Mouse (Mus musculus) kidney, adult 2 months (tissue): ENCODE data around the gene Irf2bpl.

ENCODE experiments used
- CTCF ChIP-seq: fragments of 200-500 bp; conservative IDR thresholded peaks from 2 replicates; pipeline ENCODE4 v1.5.1; 2011; ENCODE audit warnings: low read depth, mild to moderate bottlenecking, control low read depth, low read length, moderate library complexity, mixed read lengths; ENCODE audit not compliant: insufficient read depth, insufficient read length
- POLR2A ChIP-seq: fragments of 200-500 bp; IDR thresholded peaks from one replicate; pipeline ENCODE4 v1.6.1; 2011; ENCODE audit warnings: low read depth, low read length, control low read depth

- TF ChIP-seq POLR2A, result no peak
- TF ChIP-seq CTCF, result no peak
These were observed 8.2 kb upstream of the Irf2bpl start for GRCm38 (mm10) chr12:86892711-86893311.
